Mouse (Mus musculus) monocyte, adult 2 months (primary cell): ENCODE data around the gene Ssty2.
"Not testable (repeated sequence)": the region's sequence is repeated elsewhere in the genome, so short reads cannot be mapped to it uniquely, and the experiment has no call there.

Source experiments
- DNase-seq, 2 experiments: peaks; one replicate each; pipeline ENCODE4 v3.0.0; 2022; ENCODE audit warnings: low spot score in 2 of 2, low read depth in 1 of 2

Gene Ssty2

GRCm38 (mm10) chrY:67047972-67048371 lies at the start of gene Ssty2:
TSS of gene Ssty2 (minus strand) at chrY:67048072.
- not testable (repeated sequence) for DNase-seq
